Mouse (Mus musculus): ENCODE measurements around the gene Dpagt1. TPM values are rescaled to one million over a fixed set of nuclear protein-coding genes. Genes with fewer than 3 reads are reported as not detected.
"Not testable (repeated sequence)": the region's sequence is repeated elsewhere in the genome, so short reads cannot be mapped to it uniquely, and the experiment has no call there.

Gene Dpagt1
- polyA plus RNA-seq, 1 experiment from 2014 or later = 41.3 TPM

- Histone ChIP-seq H3K27ac (peak within 1 kb of the TSS; percentile 80), H3K9ac (peak within 1 kb of the TSS; percentile 96), H3K4me1 (peaks cover 31% of the 10 kb centered on the region), H3K36me3 (peaks cover 19% of the 10 kb centered on the region), H3K4me3 (peak within 1 kb of the TSS; percentile 97), H3K4me2 (replicated peaks) (peak within 1 kb of the TSS; percentile 95), H3K27me3 (no peaks in the 10 kb centered on the region), H3K9me3 (replicated peaks) (no peaks in the 10 kb centered on the region)
- ATAC-seq (ENCODE audit: low FRiP score) = peak; percentile 98
- under 1% methylated on average over 66 of the region's 67 CpGs for WGBS
Observed at GRCm38 (mm10) chr9:44319887-44320798, 5.7 kb upstream of the Dpagt1 start, which contains the start of gene C2cd2l. TSS of gene C2cd2l (minus strand) at chr9:44320285.

DNA sequence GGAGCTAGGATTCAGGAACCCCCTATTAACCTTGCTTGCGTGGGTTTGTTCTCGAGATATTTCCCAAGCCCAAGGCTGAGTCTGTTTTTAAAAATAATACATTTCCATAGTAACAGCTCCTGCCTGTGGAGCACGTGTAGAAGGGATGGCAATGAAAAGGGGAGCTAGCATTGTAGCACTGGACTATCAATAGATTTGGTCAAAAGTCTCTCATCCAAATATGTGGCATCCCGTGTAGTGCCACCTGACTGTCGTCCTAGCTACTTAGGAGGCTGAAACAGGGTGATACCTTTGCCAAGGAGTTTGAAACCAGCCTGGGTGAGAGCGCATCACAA, 5.1 kb upstream of the Dpagt1 start:
- no peak for ATAC-seq (ENCODE audit: low FRiP score)
- 0 out of 2 replicates have a peak overlapping the region, but pooled peaks have one; percentile 96 for H3K9ac ChIP-seq
- 20% methylated on average over 6 of the region's 6 CpGs for WGBS

GRCm38 (mm10) chr9:44323656-44324055, 2.2 kb upstream of the Dpagt1 start:
- not testable (repeated sequence) for ATAC-seq (ENCODE audit: low FRiP score)

More for the DNA sequence above, 5.1 kb upstream of the Dpagt1 start:
- peak overlapping the region; percentile 97 for H3K4me3 ChIP-seq
- peak overlapping the region; percentile 80 for H3K27ac ChIP-seq
- no peaks in the 10 kb centered on the region for H3K9me3 ChIP-seq (replicated peaks)
- peak overlapping the region; percentile 95 for H3K4me2 ChIP-seq (replicated peaks)
- peaks cover 12% of the 10 kb centered on the region for H3K36me3 ChIP-seq
- no peaks in the 10 kb centered on the region for H3K27me3 ChIP-seq
- H3K4me1 ChIP-seq = peaks cover 34% of the 10 kb centered on the region

GRCm38 (mm10) chr9:44324147-44324546, 1.7 kb upstream of the Dpagt1 start:
- Histone ChIP-seq H3K4me3 (no peak overlapping the region), H3K27ac (no peak overlapping the region), H3K9me3 (replicated peaks) (no peaks in the 10 kb centered on the region), H3K27me3 (no peaks in the 10 kb centered on the region), H3K9ac (no peak overlapping the region), H3K4me2 (replicated peaks) (no peak overlapping the region), H3K36me3 (no peaks in the 10 kb centered on the region), H3K4me1 (peaks cover 26% of the 10 kb centered on the region)
- no peak for ATAC-seq (ENCODE audit: low FRiP score)
- 85% methylated on average over 6 of the region's 6 CpGs for WGBS

More at GRCm38 (mm10) chr9:44323656-44324055, 2.2 kb upstream of the Dpagt1 start:
- H3K27me3 ChIP-seq; H3K36me3 ChIP-seq; H3K27ac ChIP-seq; H3K4me3 ChIP-seq; H3K9me3 ChIP-seq (replicated peaks); H3K9ac ChIP-seq; H3K4me2 ChIP-seq (replicated peaks): not testable (repeated sequence)
- peaks cover 28% of the 10 kb centered on the region for H3K4me1 ChIP-seq
- 74% methylated on average over 2 of the region's 4 CpGs for WGBS

- not testable (repeated sequence) for H3K36me3 ChIP-seq; ATAC-seq (ENCODE audit: low FRiP score); H3K9me3 ChIP-seq (replicated peaks); H3K4me3 ChIP-seq; H3K27ac ChIP-seq; H3K9ac ChIP-seq; H3K27me3 ChIP-seq
- Histone ChIP-seq H3K4me2 (replicated peaks) (peak overlapping the region; percentile 77), H3K4me1 (peaks cover 21% of the 10 kb centered on the region)
- 68% methylated on average over 7 of the region's 8 CpGs for WGBS
Observed at GRCm38 (mm10) chr9:44325032-44325767, 619 bp upstream of the Dpagt1 start.

DNA sequence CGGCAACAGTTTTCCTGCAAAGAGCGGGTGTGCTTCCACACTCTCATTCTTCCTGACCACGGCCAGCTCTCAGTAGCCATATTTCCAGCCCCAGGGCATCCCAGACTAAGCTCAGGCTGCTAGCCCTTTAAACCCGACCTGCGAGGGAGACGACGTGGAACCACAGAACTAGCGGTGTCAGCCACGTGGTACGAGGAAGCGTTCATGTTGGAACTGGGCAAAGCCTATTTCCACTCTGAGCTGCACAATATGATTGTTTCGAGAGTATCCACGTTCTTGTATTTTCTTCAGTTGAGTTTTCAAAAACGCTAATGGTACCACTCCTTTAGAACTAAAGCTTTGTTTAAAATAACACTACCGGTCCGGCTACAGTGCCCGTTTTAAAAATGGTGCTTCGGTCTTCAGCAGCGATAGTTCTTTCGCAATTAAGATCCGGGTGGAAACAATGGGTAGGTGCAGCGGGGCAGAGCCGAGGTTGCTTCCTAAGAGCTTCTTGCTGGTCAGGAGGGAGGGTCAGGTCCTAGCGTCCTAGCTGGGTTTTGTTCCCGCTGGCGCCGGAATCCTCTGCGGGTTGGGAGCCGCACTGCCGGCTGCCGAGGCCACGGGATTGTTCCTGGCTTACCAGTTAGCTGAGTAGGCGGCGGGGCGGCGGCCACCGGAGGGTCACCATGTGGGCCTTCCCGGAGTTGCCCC, 698 bp downstream of the Dpagt1 start:
- Histone ChIP-seq H3K9ac (peak overlapping the region; percentile 74), H3K9me3 (replicated peaks) (no peaks in the 10 kb centered on the region), H3K27ac (peak overlapping the region; percentile 81), H3K36me3 (peaks cover 12% of the 10 kb centered on the region), H3K4me2 (replicated peaks) (peak overlapping the region; percentile 77), H3K27me3 (no peaks in the 10 kb centered on the region), H3K4me1 (peaks cover 15% of the 10 kb centered on the region), H3K4me3 (peak overlapping the region; percentile 53)
- WGBS = under 1% methylated on average over 38 of the region's 38 CpGs
- peak; percentile 93 for ATAC-seq (ENCODE audit: low FRiP score)

DNA sequence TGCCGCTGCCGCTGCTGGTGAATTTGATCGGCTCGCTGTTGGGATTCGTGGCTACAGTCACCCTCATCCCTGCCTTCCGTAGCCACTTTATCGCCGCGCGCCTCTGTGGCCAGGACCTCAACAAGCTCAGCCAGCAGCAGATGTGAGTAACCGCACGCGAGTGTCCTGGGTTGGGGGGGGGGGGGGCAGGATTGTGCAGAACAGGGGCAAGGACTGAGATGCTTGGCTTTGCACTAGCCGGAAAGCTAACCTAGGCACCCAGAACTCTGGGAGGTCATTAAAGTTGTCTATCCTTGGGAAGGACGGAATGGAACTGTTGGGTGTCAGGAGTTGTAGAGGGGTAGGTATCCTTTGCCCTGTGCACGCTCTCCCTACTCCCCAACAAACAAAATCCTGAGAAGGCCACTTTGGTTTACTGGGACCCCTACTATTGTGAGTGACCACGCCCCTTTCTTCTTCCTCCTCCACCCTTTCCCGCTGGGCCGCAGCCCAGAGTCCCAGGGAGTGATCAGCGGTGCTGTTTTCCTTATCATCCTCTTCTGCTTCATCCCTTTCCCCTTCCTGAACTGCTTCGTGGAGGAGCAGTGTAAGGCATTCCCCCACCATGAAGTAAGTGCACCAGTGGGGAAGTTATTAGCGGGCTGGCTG, 1.4 kb downstream of the Dpagt1 start:
- Histone ChIP-seq H3K4me2 (replicated peaks) (peak overlapping the region; percentile 77), H3K4me3 (peak overlapping the region; percentile 53), H3K4me1 (peaks cover 15% of the 10 kb centered on the region), H3K9me3 (replicated peaks) (no peaks in the 10 kb centered on the region), H3K36me3 (peaks cover 18% of the 10 kb centered on the region), H3K27ac (peak overlapping the region; percentile 81), H3K9ac (peak overlapping the region; percentile 74), H3K27me3 (no peaks in the 10 kb centered on the region)
- peak; percentile 46; the same call in 1 of the 2 replicates for ATAC-seq (ENCODE audit: low FRiP score)
- WGBS = 1% methylated on average over 22 of the region's 22 CpGs

DNA sequence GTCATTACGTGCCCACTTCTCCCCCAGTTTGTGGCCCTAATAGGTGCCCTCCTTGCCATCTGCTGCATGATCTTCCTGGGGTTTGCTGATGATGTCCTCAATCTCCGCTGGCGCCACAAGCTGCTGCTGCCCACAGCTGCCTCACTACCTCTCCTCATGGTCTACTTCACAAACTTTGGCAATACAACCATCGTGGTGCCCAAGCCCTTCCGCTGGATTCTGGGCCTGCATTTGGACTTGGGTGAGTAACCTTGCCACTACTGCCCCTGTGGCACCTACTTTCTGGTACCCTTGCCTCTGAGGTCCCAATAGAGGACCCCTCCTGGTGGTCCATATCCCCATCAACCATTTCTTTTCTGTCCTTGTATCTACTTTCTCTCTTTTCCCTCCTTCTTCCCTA, 2.1 kb downstream of the Dpagt1 start:
- no peak for ATAC-seq (ENCODE audit: low FRiP score)
- H3K4me1 ChIP-seq = peaks cover 15% of the 10 kb centered on the region
- 86% methylated on average over 5 of the region's 5 CpGs for WGBS
- H3K27me3 ChIP-seq = no peaks in the 10 kb centered on the region
- H3K9me3 ChIP-seq (replicated peaks) = no peaks in the 10 kb centered on the region
- H3K9ac ChIP-seq = peak overlapping the region; percentile 74
- peaks cover 24% of the 10 kb centered on the region for H3K36me3 ChIP-seq
- H3K4me3 ChIP-seq = peak overlapping the region; percentile 53
- H3K27ac ChIP-seq = no peak overlapping the region
- peak overlapping the region; percentile 77 for H3K4me2 ChIP-seq (replicated peaks)

- H3K27ac ChIP-seq = no peak overlapping the region
- peaks cover 13% of the 10 kb centered on the region for H3K4me1 ChIP-seq
- peaks cover 34% of the 10 kb centered on the region for H3K36me3 ChIP-seq
- no peak overlapping the region for H3K4me3 ChIP-seq
- H3K4me2 ChIP-seq (replicated peaks) = no peak overlapping the region
- ATAC-seq (ENCODE audit: low FRiP score) = no peak
- no peak overlapping the region for H3K9ac ChIP-seq
- no peaks in the 10 kb centered on the region for H3K27me3 ChIP-seq
- H3K9me3 ChIP-seq (replicated peaks) = no peaks in the 10 kb centered on the region
- 94% methylated on average over 6 of the region's 6 CpGs for WGBS
Observed at GRCm38 (mm10) chr9:44330736-44331135, 4.9 kb downstream of the Dpagt1 start.

DNA sequence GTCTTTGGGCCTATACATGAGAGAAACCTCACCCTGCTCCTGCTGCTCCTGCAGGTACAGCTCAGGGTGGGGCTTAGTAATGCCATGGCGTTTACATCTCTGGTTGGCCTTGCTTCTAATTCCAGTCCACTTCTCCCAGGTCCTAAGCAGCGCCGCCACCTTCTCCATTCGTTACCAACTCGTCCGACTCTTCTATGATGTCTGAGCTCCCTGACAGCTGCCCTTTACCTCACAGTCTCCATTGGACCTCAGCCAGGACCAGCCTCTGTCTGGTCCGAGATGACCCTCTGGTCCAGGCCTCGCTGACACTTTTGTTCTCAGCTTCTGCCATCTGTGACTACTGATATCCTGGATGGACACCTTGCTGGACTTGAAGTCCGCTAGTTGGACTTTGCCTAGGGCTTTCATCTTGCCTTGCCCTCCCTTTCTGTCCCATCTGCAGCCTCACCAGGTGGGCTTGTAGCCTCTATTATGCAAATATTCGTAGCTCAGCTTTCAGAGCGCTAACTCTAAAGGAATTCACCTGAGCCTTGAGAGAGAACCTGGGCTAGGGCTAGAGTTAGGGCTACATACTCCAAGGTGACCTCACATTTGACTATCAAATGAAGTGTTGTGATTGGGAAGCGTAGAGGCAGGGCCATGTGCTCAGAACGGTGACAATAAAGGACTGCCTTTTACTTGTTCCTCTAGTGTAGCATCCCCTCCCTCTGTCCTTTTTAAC, 7.3 kb downstream of the Dpagt1 start:
- H3K9me3 ChIP-seq (replicated peaks) = no peaks in the 10 kb centered on the region
- 96% methylated on average over 13 of the region's 13 CpGs for WGBS
- no peaks in the 10 kb centered on the region for H3K27me3 ChIP-seq
- ATAC-seq (ENCODE audit: low FRiP score) = no peak
- H3K4me3 ChIP-seq = no peak overlapping the region
- no peak overlapping the region for H3K27ac ChIP-seq
- no peak overlapping the region for H3K9ac ChIP-seq
- H3K36me3 ChIP-seq = peaks cover 48% of the 10 kb centered on the region
- no peak overlapping the region for H3K4me2 ChIP-seq (replicated peaks)
- H3K4me1 ChIP-seq = peaks cover 20% of the 10 kb centered on the region

Measured in hindbrain, embryonic 12.5 days (tissue).